Mouse (Mus musculus): ENCODE results near the gene Zfp706. TPM values are rescaled to one million over a fixed set of nuclear protein-coding genes. Genes with fewer than 3 reads are reported as not detected.

Zfp706 gene
- polyA plus RNA-seq, 1 experiment from 2014 or later, result 455 TPM

DNA sequence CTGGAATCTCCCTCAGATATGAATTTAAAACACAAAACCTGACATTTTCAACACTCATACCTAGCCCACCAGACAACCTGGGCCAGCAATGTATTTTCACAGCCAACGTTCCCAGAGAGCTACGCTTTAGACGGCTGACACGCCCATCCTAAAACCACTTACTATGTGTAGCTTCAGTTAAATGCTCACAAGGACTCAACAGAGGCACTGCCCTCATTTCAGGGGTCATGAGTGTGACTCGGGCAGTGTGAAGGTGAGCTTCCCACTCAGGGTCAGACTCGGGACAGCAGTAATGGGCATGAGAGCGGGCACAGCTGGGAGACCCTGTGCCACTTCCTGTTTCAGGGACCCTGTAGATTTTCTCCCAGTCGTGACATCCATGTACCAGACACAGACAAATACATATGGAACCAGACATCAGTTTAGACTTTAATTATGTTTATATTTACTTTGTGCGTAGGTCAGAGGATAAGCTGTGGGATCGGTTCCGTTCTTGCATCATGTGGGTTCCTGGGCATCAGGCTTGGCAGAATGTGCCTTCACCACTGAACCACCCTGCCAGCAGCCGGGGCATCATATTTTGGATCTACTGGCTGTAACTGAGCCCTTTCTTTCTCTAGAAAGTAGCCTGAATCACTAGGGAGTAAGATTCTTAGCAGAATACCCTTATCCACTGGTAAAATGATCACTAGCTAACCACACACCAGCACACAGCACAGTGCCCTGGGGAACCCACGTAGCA is 19.4 kb downstream of the Zfp706 start:
- Histone ChIP-seq H3K9me3 (no peaks in the 10 kb centered on the region), H3K9ac (no peak overlapping the region), H3K36me3 (no peaks in the 10 kb centered on the region), H3K27me3 (no peaks in the 10 kb centered on the region), H3K27ac (replicated peaks) (no peak overlapping the region), H3K4me1 (replicated peaks) (peaks cover 19% of the 10 kb centered on the region; the same call in 1 of the 2 replicates), H3K4me2 (no peak overlapping the region), H3K4me3 (no peak overlapping the region)
- no peak for ATAC-seq (ENCODE audit: low read depth)
- WGBS, result 89% methylated on average over 13 of the region's 13 CpGs

GRCm38 (mm10) chr15:36987211-36987877 is 20.2 kb downstream of the Zfp706 start:
- H3K9me3 ChIP-seq, result no peaks in the 10 kb centered on the region
- H3K27ac ChIP-seq (replicated peaks), result no peak overlapping the region
- ATAC-seq (ENCODE audit: low read depth), result no peak
- WGBS, result 66% methylated on average over 6 of the region's 6 CpGs
- no peaks in the 10 kb centered on the region for H3K27me3 ChIP-seq
- no peak overlapping the region for H3K4me2 ChIP-seq
- peaks cover 19% of the 10 kb centered on the region; the same call in 1 of the 2 replicates for H3K4me1 ChIP-seq (replicated peaks)
- no peak overlapping the region for H3K4me3 ChIP-seq
- no peaks in the 10 kb centered on the region for H3K36me3 ChIP-seq
- H3K9ac ChIP-seq, result no peak overlapping the region

DNA sequence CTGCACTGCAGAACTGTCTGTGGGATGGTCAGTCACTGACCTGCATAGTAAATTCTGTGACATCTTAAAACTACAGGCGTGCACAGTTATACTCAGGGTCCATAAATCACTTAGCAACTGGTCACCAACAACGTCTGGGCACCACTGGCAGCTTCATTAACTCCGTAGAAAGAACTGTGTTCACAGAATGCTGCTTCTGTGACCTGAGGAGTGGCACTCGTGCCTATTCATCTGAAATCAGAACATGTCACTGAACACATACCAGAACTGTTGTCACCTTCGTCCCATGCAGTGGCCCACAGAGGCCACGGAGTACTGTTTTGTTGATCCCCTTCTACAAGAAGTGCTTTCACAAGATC is 22.0 kb downstream of the Zfp706 start:
- H3K4me1 ChIP-seq (replicated peaks), result peaks cover 26% of the 10 kb centered on the region; the same call in 1 of the 2 replicates
- H3K9me3 ChIP-seq, result no peaks in the 10 kb centered on the region
- H3K9ac ChIP-seq, result no peak overlapping the region
- 40% methylated on average over 6 of the region's 6 CpGs for WGBS
- H3K36me3 ChIP-seq, result no peaks in the 10 kb centered on the region
- H3K27me3 ChIP-seq, result no peaks in the 10 kb centered on the region
- no peak overlapping the region for H3K4me2 ChIP-seq
- no peak for ATAC-seq (ENCODE audit: low read depth)
- no peak overlapping the region for H3K27ac ChIP-seq (replicated peaks)
- H3K4me3 ChIP-seq, result no peak overlapping the region

- ATAC-seq (ENCODE audit: low read depth), result no peak
- no peak overlapping the region for H3K27ac ChIP-seq (replicated peaks)
- WGBS, result 58% methylated on average over 1 of the region's 1 CpGs
Measured at GRCm38 (mm10) chr15:36984921-36985566, 22.5 kb downstream of the Zfp706 start.

DNA sequence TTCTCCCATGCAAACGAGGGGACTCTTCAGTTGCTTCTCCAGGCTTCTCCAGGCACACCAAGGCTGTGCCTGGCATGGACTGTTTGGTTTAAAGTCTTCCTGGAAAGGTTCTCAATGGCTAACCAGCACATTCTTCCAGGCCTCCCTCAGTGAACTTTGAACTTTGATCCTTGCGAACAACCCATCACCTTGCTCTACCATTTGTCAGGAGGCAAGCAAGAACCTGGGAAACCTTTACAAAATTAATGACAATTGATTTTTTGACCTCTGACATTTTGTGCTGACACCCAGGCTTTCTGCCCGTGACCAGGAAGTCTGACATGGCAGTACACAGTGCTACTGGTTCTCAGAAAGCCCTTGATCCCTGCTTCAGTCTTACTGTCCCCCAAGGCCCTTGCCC is 24.1 kb downstream of the Zfp706 start:
- H3K27ac ChIP-seq (replicated peaks), result no peak overlapping the region
- H3K4me1 ChIP-seq (replicated peaks), result peaks cover 45% of the 10 kb centered on the region
- no peaks in the 10 kb centered on the region for H3K9me3 ChIP-seq
- no peaks in the 10 kb centered on the region for H3K36me3 ChIP-seq
- no peak for ATAC-seq (ENCODE audit: low read depth)
- H3K4me3 ChIP-seq, result no peak overlapping the region
- H3K27me3 ChIP-seq, result no peaks in the 10 kb centered on the region
- H3K9ac ChIP-seq, result no peak overlapping the region
- no peak overlapping the region for H3K4me2 ChIP-seq
- WGBS, result 66% methylated on average over 3 of the region's 3 CpGs

More at GRCm38 (mm10) chr15:36984921-36985566, 22.5 kb downstream of the Zfp706 start:
- H3K9ac ChIP-seq, result no peak overlapping the region
- H3K4me2 ChIP-seq, result no peak overlapping the region
- H3K4me1 ChIP-seq (replicated peaks), result peaks cover 31% of the 10 kb centered on the region
- no peak overlapping the region for H3K4me3 ChIP-seq
- no peaks in the 10 kb centered on the region for H3K9me3 ChIP-seq
- no peaks in the 10 kb centered on the region for H3K36me3 ChIP-seq
- no peaks in the 10 kb centered on the region for H3K27me3 ChIP-seq

DNA sequence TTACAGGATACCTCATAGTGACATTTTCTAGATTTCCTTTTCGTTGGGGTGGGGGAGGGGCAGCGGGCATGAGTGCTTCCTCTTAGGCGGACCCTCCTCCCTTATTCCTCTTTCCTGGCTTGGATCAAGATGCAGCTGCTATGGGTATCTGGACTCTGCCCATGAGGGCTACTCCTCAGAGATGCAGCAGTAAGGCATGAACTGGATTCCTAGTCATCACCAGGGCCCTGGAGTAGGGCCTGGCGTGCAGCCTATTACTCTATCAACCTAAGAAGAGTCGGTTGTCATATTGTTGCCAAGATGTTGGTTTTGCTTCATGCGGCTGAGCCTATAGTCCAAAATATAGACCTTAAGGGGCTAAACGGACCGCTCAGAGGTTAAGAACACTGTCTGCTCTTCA is 27.3 kb downstream of the Zfp706 start:
- H3K4me2 ChIP-seq, result peak overlapping the region; percentile 61
- peak; percentile 41; the same call in 1 of the 2 replicates for ATAC-seq (ENCODE audit: low read depth)
- peak overlapping the region; percentile 41 for H3K4me3 ChIP-seq
- peak overlapping the region; percentile 66 for H3K9ac ChIP-seq
- H3K36me3 ChIP-seq, result no peaks in the 10 kb centered on the region
- H3K9me3 ChIP-seq, result no peaks in the 10 kb centered on the region
- H3K27me3 ChIP-seq, result no peaks in the 10 kb centered on the region
- WGBS, result 42% methylated on average over 8 of the region's 8 CpGs
- peaks cover 34% of the 10 kb centered on the region for H3K4me1 ChIP-seq (replicated peaks)
- H3K27ac ChIP-seq (replicated peaks), result peak overlapping the region; percentile 76

DNA sequence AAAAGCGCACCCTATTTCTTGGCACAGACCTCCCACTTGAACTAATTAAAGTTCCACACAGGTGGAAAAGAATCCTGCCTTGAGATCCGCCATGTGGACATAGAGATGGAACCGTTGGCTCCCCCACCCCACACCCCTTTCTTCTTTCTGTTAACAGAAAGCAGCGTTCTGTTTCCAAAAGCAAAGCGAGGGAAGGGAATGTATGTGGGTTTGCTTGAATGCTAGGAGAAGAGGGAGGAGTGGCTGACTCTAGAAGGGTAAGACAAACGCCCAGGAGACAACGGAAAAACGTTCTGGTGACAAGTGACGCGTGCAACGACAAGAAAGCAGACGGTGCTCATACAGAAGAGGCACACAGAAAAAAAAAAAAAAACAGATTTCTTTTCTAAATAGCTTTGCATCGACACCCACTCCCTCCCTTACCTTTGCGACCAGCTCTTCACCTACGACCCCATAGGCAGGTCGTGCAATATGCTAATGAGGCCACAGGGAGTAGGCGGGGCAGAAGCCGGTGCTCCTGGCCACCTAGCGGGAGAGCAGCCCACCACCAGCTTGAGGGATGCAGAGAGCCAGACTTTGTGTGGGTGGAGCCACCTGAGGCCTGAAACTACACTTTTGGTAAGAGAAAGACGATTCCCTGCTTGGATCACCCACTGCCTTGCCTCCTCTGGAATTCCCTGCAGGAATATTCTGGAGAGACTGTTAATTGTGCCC is 27.9 kb downstream of the Zfp706 start:
- Histone ChIP-seq H3K9ac (peak overlapping the region; percentile 66), H3K27ac (replicated peaks) (peak overlapping the region; percentile 76), H3K4me2 (peak overlapping the region; percentile 61), H3K36me3 (no peaks in the 10 kb centered on the region), H3K27me3 (no peaks in the 10 kb centered on the region), H3K4me3 (peak overlapping the region; percentile 41), H3K4me1 (replicated peaks) (peaks cover 28% of the 10 kb centered on the region), H3K9me3 (no peaks in the 10 kb centered on the region)
- peak; percentile 90 for ATAC-seq (ENCODE audit: low read depth)
- WGBS, result 6% methylated on average over 20 of the region's 20 CpGs

GRCm38 (mm10) chr15:36979159-36979487 is 28.4 kb downstream of the Zfp706 start:
- WGBS, result 41% methylated on average over 5 of the region's 5 CpGs
- ATAC-seq (ENCODE audit: low read depth), result peak; percentile 54
- peak overlapping the region; percentile 76 for H3K27ac ChIP-seq (replicated peaks)

DNA sequence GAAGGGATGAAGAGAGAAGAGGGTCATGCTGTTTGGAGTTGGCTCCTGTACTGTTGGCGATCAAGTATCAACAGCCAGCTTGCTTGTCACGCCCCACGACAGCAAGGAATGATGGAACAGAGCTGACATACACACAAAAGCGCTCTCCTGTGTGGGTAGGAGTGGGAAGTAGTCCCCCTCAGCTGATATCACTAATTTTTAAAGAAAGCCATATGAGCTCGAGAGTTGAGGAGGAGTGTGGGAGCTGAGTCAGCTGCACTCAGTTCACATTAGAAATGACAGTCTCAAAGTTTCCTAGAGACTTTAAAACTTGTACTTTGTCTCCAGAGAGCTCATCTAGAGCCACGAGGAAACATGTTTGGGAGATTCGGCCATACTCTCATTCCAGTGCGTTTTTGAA is 29.8 kb downstream of the Zfp706 start:
- Histone ChIP-seq H3K9me3 (no peaks in the 10 kb centered on the region), H3K4me2 (no peak overlapping the region), H3K4me3 (no peak overlapping the region), H3K27ac (replicated peaks) (no peak overlapping the region), H3K36me3 (no peaks in the 10 kb centered on the region), H3K27me3 (no peaks in the 10 kb centered on the region), H3K9ac (no peak overlapping the region), H3K4me1 (replicated peaks) (peaks cover 35% of the 10 kb centered on the region)
- WGBS, result 84% methylated on average over 8 of the region's 8 CpGs
- ATAC-seq (ENCODE audit: low read depth), result no peak

More at GRCm38 (mm10) chr15:36979159-36979487, 28.4 kb downstream of the Zfp706 start:
- peaks cover 26% of the 10 kb centered on the region for H3K4me1 ChIP-seq (replicated peaks)
- peak overlapping the region; percentile 41 for H3K4me3 ChIP-seq
- H3K9me3 ChIP-seq, result no peaks in the 10 kb centered on the region
- no peaks in the 10 kb centered on the region for H3K27me3 ChIP-seq
- H3K4me2 ChIP-seq, result peak overlapping the region; percentile 61
- peak overlapping the region; percentile 66 for H3K9ac ChIP-seq
- H3K36me3 ChIP-seq, result no peaks in the 10 kb centered on the region

- Histone ChIP-seq H3K27me3 (no peaks in the 10 kb centered on the region), H3K9me3 (no peaks in the 10 kb centered on the region), H3K9ac (no peak overlapping the region), H3K4me2 (no peak overlapping the region), H3K27ac (replicated peaks) (no peak overlapping the region), H3K36me3 (no peaks in the 10 kb centered on the region), H3K4me3 (no peak overlapping the region), H3K4me1 (replicated peaks) (peaks cover 31% of the 10 kb centered on the region)
- ATAC-seq (ENCODE audit: low read depth), result no peak
- 85% methylated on average over 5 of the region's 5 CpGs for WGBS
Measured at GRCm38 (mm10) chr15:36975690-36976089, 31.9 kb downstream of the Zfp706 start.

GRCm38 (mm10) chr15:36975256-36975620 is 32.3 kb downstream of the Zfp706 start:
- Histone ChIP-seq H3K27ac (replicated peaks) (no peak overlapping the region), H3K36me3 (no peaks in the 10 kb centered on the region), H3K4me1 (replicated peaks) (peaks cover 27% of the 10 kb centered on the region), H3K9me3 (no peaks in the 10 kb centered on the region), H3K27me3 (no peaks in the 10 kb centered on the region), H3K4me3 (no peak overlapping the region), H3K4me2 (no peak overlapping the region), H3K9ac (no peak overlapping the region)
- ATAC-seq (ENCODE audit: low read depth), result no peak
- 90% methylated on average over 2 of the region's 2 CpGs for WGBS
